ENCODE assay signal across 23 mouse cellular contexts in the genomic region with DNA sequence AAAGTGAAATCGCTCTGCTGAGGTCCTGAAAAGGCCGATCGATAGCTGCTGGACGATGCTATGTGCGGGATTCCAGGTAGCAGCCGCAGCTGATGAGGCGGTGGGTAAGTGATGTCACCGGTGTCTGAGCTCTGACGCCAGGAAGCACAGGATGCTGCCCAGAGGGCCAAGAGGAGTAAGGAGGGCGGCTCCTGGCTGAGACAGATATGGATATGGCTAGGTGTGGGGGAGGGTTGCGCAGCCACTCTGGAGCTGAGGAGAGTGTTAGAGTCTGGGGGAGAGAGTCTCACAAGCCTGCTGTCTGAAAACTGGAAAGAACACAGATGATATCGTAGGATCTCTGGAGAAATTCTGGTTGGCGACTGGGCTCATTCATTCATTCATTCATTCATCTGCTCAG. TPM values are rescaled to one million over a fixed set of nuclear protein-coding genes. Genes with fewer than 3 reads are reported as not detected.
DNase-seq lines count a peak whose midpoint lies in the region; ATAC-seq lines count a peak whose summit lies in the region.
"Had no signal": no experiment of that assay in that cellular context is flagged by ENCODE, and none has a peak within 500 bp of the region (broad histone marks: within the 10 kb centered on the region; RNA-seq: fewer than 3 reads in every experiment).

No protein-coding gene starts in this region.

- peak; percentile 79 for DNase-seq in heart, adult 11 months
- DNase-seq in heart, postnatal 25 days (ENCODE audit: low spot score) = no peak
- DNase-seq in heart, postnatal 4 days = no peak
- no peak for DNase-seq in heart, adult 8-10 months (ENCODE audit: low spot score)
- DNase-seq: adrenal gland, adult 2 months; adrenal gland, postnatal 10 days; adrenal gland, postnatal 25 days; cerebellum, adult 11 months; cerebellum, adult 18-20 months; cerebellum, adult 8-10 months; cerebellum, adult 9-11 months; cerebellum, postnatal 14 days; cerebellum, postnatal 36 days had no signal

- intact Hi-C loops in heart, postnatal 25 days (cut with DNase I) = no loop called here

- no peak overlapping the region for H3K4me3 ChIP-seq in heart, embryonic 12.5 days
- no peak overlapping the region for H3K4me3 ChIP-seq in heart, embryonic 14.5 days (ENCODE audit: control insufficient read depth in 1 of 2, insufficient read depth in 1 of 2, low read depth in 1 of 2, low read length in 2 of 2)
- H3K4me3 ChIP-seq: embryonic facial prominence, embryonic 13.5 days; embryonic facial prominence, embryonic 15.5 days; erythroblast, embryonic 14.5 days; forebrain, embryonic 10.5 days; forebrain, embryonic 12.5 days had no signal

- H3K9me3 ChIP-seq in heart, embryonic 12.5 days (replicated peaks) = no peaks in the 10 kb centered on the region
- H3K9me3 ChIP-seq in heart, embryonic 14.5 days (ENCODE audit: control insufficient read depth, low read length) = no peaks in the 10 kb centered on the region
- H3K9me3 ChIP-seq: embryonic facial prominence, embryonic 13.5 days; embryonic facial prominence, embryonic 15.5 days; forebrain, embryonic 10.5 days; forebrain, embryonic 12.5 days had no signal

- 46% methylated on average over 13 of the region's 13 CpGs for WGBS in heart, embryonic 12.5 days
- WGBS in heart, embryonic 14.5 days = 49% methylated on average over 13 of the region's 13 CpGs

- no peak overlapping the region for H3K27ac ChIP-seq in heart, embryonic 12.5 days (ENCODE audit: poor library complexity, severe bottlenecking)
- no peak overlapping the region for H3K27ac ChIP-seq in heart, embryonic 14.5 days (replicated peaks in 1 of 2; ENCODE audit: control insufficient read depth in 1 of 2, insufficient read depth in 1 of 2, low read depth in 2 of 2, low read length in 2 of 2)
- H3K27ac ChIP-seq: embryonic facial prominence, embryonic 13.5 days; embryonic facial prominence, embryonic 15.5 days; forebrain, embryonic 10.5 days; forebrain, embryonic 12.5 days had no signal

- H3K36me3 ChIP-seq in heart, embryonic 12.5 days = no peaks in the 10 kb centered on the region
- H3K36me3 ChIP-seq in heart, embryonic 14.5 days (ENCODE audit: control insufficient read depth, insufficient read depth, low read length) = no peaks in the 10 kb centered on the region
- H3K36me3 ChIP-seq: embryonic facial prominence, embryonic 13.5 days; embryonic facial prominence, embryonic 15.5 days; forebrain, embryonic 10.5 days; forebrain, embryonic 12.5 days had no signal

- 0 out of 2 replicates have a peak, but pooled peaks have one; percentile 59 for ATAC-seq in heart, embryonic 12.5 days (ENCODE audit: insufficient number of reproducible peaks, low FRiP score)
- no peak for ATAC-seq in heart, embryonic 14.5 days (ENCODE audit: insufficient number of reproducible peaks, insufficient read depth, low FRiP score, low read depth)
- ATAC-seq: forebrain, embryonic 14.5 days; forebrain, embryonic 16.5 days had no signal

- peak overlapping the region; percentile 18; the same call in 1 of the 2 replicates for H3K4me2 ChIP-seq in heart, embryonic 12.5 days
- peak overlapping the region; percentile 27; the same call in 1 of the 2 replicates for H3K4me2 ChIP-seq in heart, embryonic 14.5 days (ENCODE audit: low read length)
- H3K4me2 ChIP-seq: embryonic facial prominence, embryonic 13.5 days; embryonic facial prominence, embryonic 15.5 days; forebrain, embryonic 12.5 days had no signal

- peaks cover 4% of the 10 kb centered on the region for H3K4me1 ChIP-seq in heart, embryonic 12.5 days (replicated peaks)
- H3K4me1 ChIP-seq in heart, embryonic 14.5 days (ENCODE audit: control insufficient read depth in 2 of 2, insufficient read depth in 2 of 2, low read length in 2 of 2) = peaks cover 0 to 3% of the 10 kb centered on the region in 2 experiments; a peak in 1 of 4 replicates
- H3K4me1 ChIP-seq: embryonic facial prominence, embryonic 13.5 days; embryonic facial prominence, embryonic 15.5 days; forebrain, embryonic 10.5 days; forebrain, embryonic 12.5 days had no signal

- 0 out of 2 replicates have a peak overlapping the region, but pooled peaks have one; percentile 41 for H3K9ac ChIP-seq in heart, embryonic 12.5 days
- H3K9ac ChIP-seq in heart, embryonic 14.5 days (ENCODE audit: low read length) = no peak overlapping the region
- H3K9ac ChIP-seq: embryonic facial prominence, embryonic 13.5 days; embryonic facial prominence, embryonic 15.5 days; forebrain, embryonic 12.5 days had no signal

- H3K27me3 ChIP-seq in heart, embryonic 12.5 days (replicated peaks) = no peaks in the 10 kb centered on the region
- no peaks in the 10 kb centered on the region for H3K27me3 ChIP-seq in heart, embryonic 14.5 days (ENCODE audit: control insufficient read depth, insufficient read depth, low read length)
- H3K27me3 ChIP-seq: embryonic facial prominence, embryonic 13.5 days; embryonic facial prominence, embryonic 15.5 days had no signal

RNA-seq across cellular contexts. Expression of a gene that starts 51.6 kb away (rescaled TPM):
- 10 to 100 TPM; 51.3 to 55.2 TPM for total RNA-seq in heart, postnatal 25 days (2021)
- polyA plus RNA-seq in heart, embryonic 12.5 days (2016; fragmentation: Nextera tagmentation; extraction: Ambion mirVana) = 26.2 and 26.3 TPM in 2 replicates
- total RNA-seq in heart, postnatal 4 days (2021) = 100 to 1,000 TPM in 1 of 2 experiments, 10 to 100 TPM in 1; 90.6 to 101 TPM
- 27.3 and 30.7 TPM in 2 replicates for polyA plus RNA-seq in heart, embryonic 14.5 days (2014; fragmentation: Nextera tagmentation; extraction: Ambion mirVana)
- 10 to 100 TPM; 48.1 to 60.7 (median 56.2) TPM for total RNA-seq in heart, adult 8-10 months (2022)
- total RNA-seq: MEL had no signal
